9 mouse cellular contexts compared by ENCODE assay signal in the genomic region with DNA sequence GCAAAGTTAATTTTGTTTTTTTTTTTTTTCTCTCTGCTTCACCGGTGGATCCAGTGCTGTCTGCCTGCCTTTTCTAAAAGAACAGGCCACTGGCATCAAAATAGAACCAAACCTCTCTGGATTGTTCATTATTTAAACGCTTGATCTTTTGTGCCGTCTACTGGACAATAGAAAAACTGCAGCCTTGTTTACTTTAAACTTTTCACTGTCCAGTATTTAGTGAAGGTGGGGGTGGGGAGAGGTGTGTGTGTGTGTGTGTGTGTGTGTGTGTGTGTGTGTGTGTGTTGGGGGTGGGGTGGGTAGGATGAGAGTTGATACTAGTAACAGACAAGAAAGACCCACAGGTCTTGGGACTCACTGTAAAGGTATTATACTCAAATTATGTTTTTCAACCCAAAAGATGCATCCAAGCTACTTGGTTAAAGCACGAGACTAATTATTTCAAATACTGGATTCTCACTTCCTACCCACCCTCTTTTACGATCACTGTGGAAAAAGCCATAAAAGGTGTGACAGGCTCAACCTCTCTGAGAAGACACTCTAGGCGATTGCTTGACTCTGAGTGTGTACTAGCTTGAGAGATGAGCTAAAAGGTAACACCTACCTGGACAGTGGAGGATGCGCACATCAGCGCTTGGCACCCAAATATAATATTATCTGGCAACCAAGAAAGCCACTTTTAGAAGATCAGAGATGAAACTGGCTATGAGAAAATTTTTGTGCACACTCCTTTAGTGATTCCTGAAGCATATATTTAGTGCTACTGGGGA. TPM values are rescaled to one million over a fixed set of nuclear protein-coding genes. Genes with fewer than 3 reads are reported as not detected.
DNase-seq lines count a peak whose midpoint lies in the region; ATAC-seq and TF ChIP-seq lines count a peak whose summit lies in the region.
"Had no signal": no experiment of that assay in that cellular context is flagged by ENCODE, and none has a peak within 500 bp of the region (broad histone marks: within the 10 kb centered on the region; RNA-seq: fewer than 3 reads in every experiment).

No protein-coding gene starts in this region.

- intact Hi-C loops in gastrocnemius, adult 2 months (cut with DNase I) = loop anchor here (5.0 to 10.0 kb wide), 5 partner anchors 580 to 1742 kb away; no protein-coding TSS in a partner anchor
- intact Hi-C loops in gastrocnemius, postnatal 14 days (cut with DNase I; ENCODE audit: low total_unique reads) = loop anchor here (5.0 kb wide), 2 partner anchors 147 to 738 kb away; no protein-coding TSS in a partner anchor

- H3K36me3 ChIP-seq in liver, postnatal 0 days (replicated peaks; ENCODE audit: insufficient read depth, low read length) = no peaks in the 10 kb centered on the region
- H3K36me3 ChIP-seq in liver, embryonic 11.5 days (ENCODE audit: control insufficient read depth, insufficient read depth, low read length) = no peaks in the 10 kb centered on the region

- H3K4me3 ChIP-seq in gastrocnemius, adult 2 months = no peak overlapping the region
- H3K4me3 ChIP-seq in liver, postnatal 0 days (ENCODE audit: low read depth, low read length) = no peak overlapping the region
- H3K4me3 ChIP-seq in liver, embryonic 11.5 days (ENCODE audit: low read depth, low read length) = no peak overlapping the region

- TF ChIP-seq EP300 in liver, postnatal 0 days (IDR thresholded peaks at IDR 0.05; ENCODE audit: low read depth) = no peak

- DNase-seq in gastrocnemius, adult 2 months = no peak
- no peak for DNase-seq in gastrocnemius, postnatal 10 days
- no peak for DNase-seq in liver, postnatal 0 days
- no peak for DNase-seq in liver, embryonic 11.5 days (ENCODE audit: low spot score)
- peak; percentile 67 for DNase-seq in embryo, embryonic 10 days (ENCODE audit: low spot score)
- no peak for DNase-seq in frontal cortex, postnatal 25 days (ENCODE audit: low spot score in 2 of 2)
- DNase-seq in gastrocnemius, postnatal 14 days = no peak
- DNase-seq: right cerebral cortex, postnatal 14 days had no signal

- H3K27me3 ChIP-seq in liver, postnatal 0 days (ENCODE audit: insufficient read depth, low read length) = peaks cover 16% of the 10 kb centered on the region
- H3K27me3 ChIP-seq in liver, embryonic 11.5 days (replicated peaks; ENCODE audit: control insufficient read depth, insufficient read depth, low read length) = no peaks in the 10 kb centered on the region

- no peaks in the 10 kb centered on the region for H3K9me3 ChIP-seq in liver, postnatal 0 days (ENCODE audit: low read length)
- H3K9me3 ChIP-seq in liver, embryonic 11.5 days (ENCODE audit: control insufficient read depth, low read length) = no peaks in the 10 kb centered on the region

- peaks cover 12% of the 10 kb centered on the region; the same call in 1 of the 2 replicates for H3K4me1 ChIP-seq in liver, postnatal 0 days (ENCODE audit: insufficient read depth)
- peaks cover 14% of the 10 kb centered on the region for H3K4me1 ChIP-seq in liver, embryonic 11.5 days (replicated peaks; ENCODE audit: control insufficient read depth, insufficient read depth, low read length)

- 32% methylated on average over 8 of the region's 8 CpGs for WGBS in liver, postnatal 0 days (ENCODE audit: insufficient replicate concordance)
- 34% methylated on average over 8 of the region's 8 CpGs for WGBS in liver, embryonic 11.5 days

- peak; percentile 57 for TF ChIP-seq CTCF in gastrocnemius, adult 2 months (IDR thresholded peaks at IDR 0.05)
- TF ChIP-seq CTCF in liver, postnatal 0 days (IDR thresholded peaks at IDR 0.05; ENCODE audit: low read depth) = peak; percentile 67

- H3K27ac ChIP-seq in gastrocnemius, adult 2 months = no peak overlapping the region
- no peak overlapping the region for H3K27ac ChIP-seq in liver, postnatal 0 days (ENCODE audit: low read depth)
- no peak overlapping the region for H3K27ac ChIP-seq in liver, embryonic 11.5 days (ENCODE audit: low read depth, low read length)

- no peak for ATAC-seq in liver, postnatal 0 days
- no peak for ATAC-seq in liver, embryonic 11.5 days (replicated peaks; ENCODE audit: low FRiP score)
- peak; percentile 37; the same call in 1 of the 2 replicates for ATAC-seq in megakaryocyte progenitor cell, adult 5-6 weeks (replicated peaks; ENCODE audit: poor library complexity)

- H3K4me2 ChIP-seq in liver, postnatal 0 days (ENCODE audit: low read depth, low read length) = no peak overlapping the region
- H3K4me2 ChIP-seq in liver, embryonic 11.5 days = no peak overlapping the region

- H3K9ac ChIP-seq in liver, postnatal 0 days (replicated peaks) = no peak overlapping the region
- H3K9ac ChIP-seq in liver, embryonic 11.5 days (ENCODE audit: low read depth, low read length) = no peak overlapping the region

RNA-seq across cellular contexts. Expression of gene Meis1, which starts 5.9 kb away (rescaled TPM):
- total RNA-seq in gastrocnemius, adult 2 months (2021) = 1 to 10 TPM; 3.0 to 4.0 TPM
- total RNA-seq in gastrocnemius, postnatal 10 days (2021) = 1 to 10 TPM; 6.0 to 7.1 TPM
- 6.7 TPM in 2 replicates for polyA plus RNA-seq in liver, postnatal 0 days (2015; fragmentation: Nextera tagmentation; extraction: Ambion mirVana)
- 44.7 and 46.6 TPM in 2 replicates for polyA plus RNA-seq in liver, embryonic 11.5 days (2014; fragmentation: Nextera tagmentation; extraction: Ambion mirVana)
- 12.7 and 24.6 TPM in 2 replicates for total RNA-seq in megakaryocyte progenitor cell, adult 5-6 weeks (2015)
- total RNA-seq in megakaryocyte progenitor cell, adult 5-6 weeks (2017) = 13.0 and 26.3 TPM in 2 replicates
- total RNA-seq in gastrocnemius, postnatal 14 days (2021) = 1 to 10 TPM; 4.1 to 4.5 TPM
